ENCODE assay signal across 11 mouse cellular contexts in genomic region chr16:97006854-97007182, GRCm38 (mm10).
DNase-seq lines count a peak whose midpoint lies in the region; ATAC-seq and TF ChIP-seq lines count a peak whose summit lies in the region.
"Had no signal": no experiment of that assay in that cellular context is flagged by ENCODE, and none has a peak within 500 bp of the region (broad histone marks: within the 10 kb centered on the region; RNA-seq: fewer than 3 reads in every experiment).

No protein-coding gene starts in this region.

- peak; percentile 12 for DNase-seq in retina, postnatal 1 day
- DNase-seq in retina, embryonic 14.5 days (ENCODE audit: low spot score) = no peak
- no peak for DNase-seq in hindbrain, embryonic 14.5 days (ENCODE audit: low spot score)
- DNase-seq in kidney, adult 2 months = no peak
- DNase-seq in spleen, adult 12 weeks (ENCODE audit: low spot score) = no peak
- DNase-seq in cerebellum, postnatal 10 days = no peak
- DNase-seq: adrenal gland, adult 8-10 months; spleen, adult 18-20 months had no signal

- TF ChIP-seq CTCF in kidney, adult 2 months (conservative IDR thresholded peaks at IDR 0.05; ENCODE audit: insufficient read depth, insufficient read length, low read depth, low read length) = no peak

- peak overlapping the region; percentile 78 for H3K27ac ChIP-seq in hindbrain, embryonic 14.5 days
- H3K27ac ChIP-seq in kidney, adult 2 months (ENCODE audit: insufficient read depth, low read depth, low read length) = no peak overlapping the region

- no peak overlapping the region for H3K4me3 ChIP-seq in hindbrain, embryonic 14.5 days (replicated peaks; ENCODE audit: low read length)
- no peak overlapping the region for H3K4me3 ChIP-seq in kidney, adult 2 months (ENCODE audit: insufficient read depth, low read depth, low read length)

- H3K36me3 ChIP-seq in hindbrain, embryonic 14.5 days (replicated peaks; ENCODE audit: control insufficient read depth, insufficient read depth) = no peaks in the 10 kb centered on the region
- H3K36me3 ChIP-seq in kidney, adult 2 months (ENCODE audit: control insufficient read depth, insufficient read depth, low read length) = no peaks in the 10 kb centered on the region

- ATAC-seq in hindbrain, embryonic 14.5 days (ENCODE audit: low FRiP score) = no peak
- peak; percentile 57 for ATAC-seq in megakaryocyte-erythroid progenitor cell, adult 5-6 weeks (replicated peaks; ENCODE audit: low FRiP score, low TSS enrichment, poor library complexity, severe bottlenecking)
- ATAC-seq: intestine, postnatal 0 days; Patski had no signal

- peak overlapping the region; percentile 24; the same call in 1 of the 2 replicates for H3K9ac ChIP-seq in hindbrain, embryonic 14.5 days

- H3K27me3 ChIP-seq in hindbrain, embryonic 14.5 days (ENCODE audit: control insufficient read depth, insufficient read depth, low read length) = no peaks in the 10 kb centered on the region
- no peaks in the 10 kb centered on the region for H3K27me3 ChIP-seq in kidney, adult 2 months (replicated peaks; ENCODE audit: control insufficient read depth, insufficient read depth, low read length)
- H3K27me3 ChIP-seq: Patski had no signal

- H3K4me1 ChIP-seq in hindbrain, embryonic 14.5 days (replicated peaks; ENCODE audit: control insufficient read depth, insufficient read depth, low read length) = peaks cover 50% of the 10 kb centered on the region
- H3K4me1 ChIP-seq in kidney, adult 2 months (ENCODE audit: control insufficient read depth, insufficient read depth, low read length) = no peaks in the 10 kb centered on the region

- TF ChIP-seq POLR2A in kidney, adult 2 months (IDR thresholded peaks at IDR 0.05; ENCODE audit: low read depth, low read length) = no peak

- no peaks in the 10 kb centered on the region for H3K9me3 ChIP-seq in hindbrain, embryonic 14.5 days (ENCODE audit: control insufficient read depth, low read length)

- H3K4me2 ChIP-seq in hindbrain, embryonic 14.5 days (replicated peaks) = no peak overlapping the region
